Mouse (Mus musculus): ENCODE measurements around the gene Maml2. TPM values are rescaled to one million over a fixed set of nuclear protein-coding genes. Genes with fewer than 3 reads are reported as not detected.

Gene Maml2
- polyA plus RNA-seq, 1 experiment from 2014 or later, result 15.1 TPM

DNA sequence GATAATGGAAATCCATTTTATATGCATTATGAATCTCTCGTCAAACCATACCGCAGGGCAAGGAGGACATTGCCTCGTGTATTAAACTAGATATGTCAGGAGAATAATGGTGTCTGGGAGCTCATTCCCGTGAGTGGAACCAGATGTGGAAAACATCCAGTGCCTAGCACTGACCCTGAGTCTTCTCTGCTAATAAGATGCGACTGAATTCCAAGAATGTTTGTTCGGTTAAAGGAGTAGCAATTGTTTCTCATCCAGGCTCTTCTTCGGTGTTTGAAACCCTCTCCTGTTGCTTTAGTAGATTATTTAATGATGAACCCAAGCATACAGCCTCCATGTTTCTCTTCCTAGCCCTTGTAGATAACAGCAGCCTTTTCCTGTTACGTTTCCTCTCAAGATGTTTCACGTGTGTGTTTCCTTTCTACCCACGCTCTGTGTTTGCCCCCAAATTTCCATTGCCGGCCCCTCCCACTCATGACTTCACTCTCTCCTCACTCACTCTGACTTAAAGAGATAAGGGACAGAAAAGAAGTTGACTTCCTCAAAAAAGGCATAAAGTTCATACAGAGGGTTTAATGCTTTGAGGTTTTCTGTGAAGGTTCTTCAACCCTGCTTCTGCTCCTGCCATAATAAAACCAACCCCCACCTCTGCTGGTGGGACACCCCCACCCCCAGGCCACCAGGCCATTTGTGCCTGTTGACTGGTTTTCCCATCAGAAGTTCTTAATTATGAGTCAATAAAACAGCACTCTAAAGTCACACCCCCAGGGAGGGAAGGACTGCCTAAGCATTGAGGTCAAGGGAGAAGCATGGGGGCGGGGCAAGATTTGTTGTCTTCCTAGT is 238.9 kb downstream of the Maml2 start:
- TF ChIP-seq EP300 (IDR thresholded peaks at IDR 0.05) (peak; percentile 60), CTCF (IDR thresholded peaks at IDR 0.05) (no peak)
- H3K27ac ChIP-seq (ENCODE audit: low read length), result no peak overlapping the region
- H3K9me3 ChIP-seq (ENCODE audit: low read length), result 0 out of 2 replicates have a peak, but pooled peaks cover 2% of the 10 kb centered on the region
- no peaks in the 10 kb centered on the region for H3K36me3 ChIP-seq (ENCODE audit: insufficient read depth, low read length)
- H3K4me1 ChIP-seq (ENCODE audit: insufficient read depth, low read depth, low read length), result peaks cover 4% of the 10 kb centered on the region; the same call in 1 of the 2 replicates
- no peak overlapping the region for H3K4me3 ChIP-seq (ENCODE audit: low read depth, low read length)
- H3K4me2 ChIP-seq (replicated peaks; ENCODE audit: low read depth, low read length), result no peak overlapping the region
- peak; percentile 56 for ATAC-seq
- peak; percentile 53 for DNase-seq (ENCODE audit: low spot score)
- 36% methylated on average over 12 of the region's 12 CpGs for WGBS
- H3K27me3 ChIP-seq (replicated peaks; ENCODE audit: insufficient read depth, low read length), result no peaks in the 10 kb centered on the region
- no peak overlapping the region for H3K9ac ChIP-seq (replicated peaks; ENCODE audit: low read depth)

DNA sequence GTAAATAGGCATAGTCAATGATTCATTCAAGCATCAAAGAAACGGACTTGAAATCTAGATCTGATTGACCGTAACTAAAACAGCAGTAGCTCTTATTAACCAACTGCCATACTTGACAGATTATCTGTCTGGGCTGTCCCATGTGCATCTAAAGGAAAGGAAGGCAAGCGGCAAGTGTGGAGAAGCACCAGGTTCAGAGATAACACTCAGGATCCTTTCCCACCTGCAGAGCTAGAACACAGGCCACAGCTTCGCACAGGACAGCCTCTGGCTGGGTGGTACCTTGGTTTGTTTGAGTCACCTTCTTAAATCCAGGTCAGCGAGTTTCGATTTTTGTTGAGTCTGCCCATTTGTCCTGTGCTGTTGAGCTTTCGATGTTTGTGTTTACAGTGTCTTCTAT is 240.4 kb downstream of the Maml2 start:
- DNase-seq (ENCODE audit: low spot score), result no peak
- no peak for TF ChIP-seq CTCF (IDR thresholded peaks at IDR 0.05)
- TF ChIP-seq EP300 (IDR thresholded peaks at IDR 0.05), result no peak
- H3K9ac ChIP-seq (replicated peaks; ENCODE audit: low read depth), result no peak overlapping the region
- WGBS, result 76% methylated on average over 7 of the region's 7 CpGs
- no peak for ATAC-seq
- H3K4me3 ChIP-seq (ENCODE audit: low read depth, low read length), result no peak overlapping the region
- 0 out of 2 replicates have a peak, but pooled peaks cover 2% of the 10 kb centered on the region for H3K9me3 ChIP-seq (ENCODE audit: low read length)
- H3K36me3 ChIP-seq (ENCODE audit: insufficient read depth, low read length), result no peaks in the 10 kb centered on the region
- no peak overlapping the region for H3K4me2 ChIP-seq (replicated peaks; ENCODE audit: low read depth, low read length)
- H3K27ac ChIP-seq (ENCODE audit: low read length), result no peak overlapping the region
- peaks cover 4% of the 10 kb centered on the region; the same call in 1 of the 2 replicates for H3K4me1 ChIP-seq (ENCODE audit: insufficient read depth, low read depth, low read length)
- no peaks in the 10 kb centered on the region for H3K27me3 ChIP-seq (replicated peaks; ENCODE audit: insufficient read depth, low read length)

DNA sequence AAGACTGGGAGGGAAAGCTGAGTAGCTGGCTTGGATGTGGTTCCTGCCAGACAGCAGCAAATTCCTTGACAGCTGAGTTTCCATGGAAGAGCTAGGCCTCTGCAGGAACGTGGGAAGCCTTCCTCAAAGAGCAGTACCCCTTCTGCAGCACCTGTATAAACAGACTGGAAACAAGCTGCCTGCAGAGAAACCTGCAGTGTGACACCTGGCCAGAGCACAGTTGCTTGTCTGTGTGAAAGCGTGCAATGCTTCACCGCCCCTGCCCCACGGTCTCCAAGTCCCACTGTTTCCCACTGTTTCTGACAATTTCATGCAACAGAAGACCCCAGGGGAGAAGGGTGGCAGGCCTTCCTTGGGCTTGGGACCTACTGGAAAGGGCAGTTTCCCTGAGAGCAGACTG is 241.8 kb downstream of the Maml2 start:
- Histone ChIP-seq H3K27ac (ENCODE audit: low read length) (no peak overlapping the region), H3K4me2 (replicated peaks; ENCODE audit: low read depth, low read length) (no peak overlapping the region), H3K9me3 (ENCODE audit: low read length) (0 out of 2 replicates have a peak, but pooled peaks cover 2% of the 10 kb centered on the region), H3K4me3 (ENCODE audit: low read depth, low read length) (no peak overlapping the region), H3K27me3 (replicated peaks; ENCODE audit: insufficient read depth, low read length) (no peaks in the 10 kb centered on the region), H3K4me1 (ENCODE audit: insufficient read depth, low read depth, low read length) (peaks cover 4% of the 10 kb centered on the region; the same call in 1 of the 2 replicates), H3K9ac (replicated peaks; ENCODE audit: low read depth) (no peak overlapping the region), H3K36me3 (ENCODE audit: insufficient read depth, low read length) (no peaks in the 10 kb centered on the region)
- no peak for ATAC-seq
- no peak for TF ChIP-seq CTCF (IDR thresholded peaks at IDR 0.05)
- no peak for TF ChIP-seq EP300 (IDR thresholded peaks at IDR 0.05)
- 57% methylated on average over 4 of the region's 4 CpGs for WGBS
- DNase-seq (ENCODE audit: low spot score), result no peak

DNA sequence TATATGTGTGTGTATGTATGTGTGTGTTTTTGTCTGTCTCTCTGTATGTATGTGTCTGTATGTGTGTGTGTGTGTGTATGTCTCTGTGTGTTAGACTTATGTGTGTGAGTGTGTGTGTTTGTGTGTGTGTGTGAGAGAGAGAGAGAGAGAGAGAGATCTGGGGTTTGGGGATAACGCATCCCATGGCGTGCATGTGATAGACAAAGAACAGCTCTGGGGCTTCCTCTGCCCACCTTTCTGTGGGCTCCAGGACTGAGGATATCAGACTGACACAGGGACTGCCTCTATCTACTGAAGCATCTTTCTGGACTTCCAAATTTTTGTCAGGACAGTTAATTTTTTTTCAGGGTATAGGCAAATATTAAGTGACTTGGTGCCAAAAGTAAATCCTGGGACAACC is 242.5 kb downstream of the Maml2 start:
- 93% methylated on average over 2 of the region's 2 CpGs for WGBS
- no peak for ATAC-seq
- Histone ChIP-seq H3K4me2 (replicated peaks; ENCODE audit: low read depth, low read length) (no peak overlapping the region), H3K27ac (ENCODE audit: low read length) (no peak overlapping the region), H3K4me3 (ENCODE audit: low read depth, low read length) (no peak overlapping the region), H3K9ac (replicated peaks; ENCODE audit: low read depth) (no peak overlapping the region), H3K27me3 (replicated peaks; ENCODE audit: insufficient read depth, low read length) (no peaks in the 10 kb centered on the region), H3K9me3 (ENCODE audit: low read length) (no peaks in the 10 kb centered on the region), H3K4me1 (ENCODE audit: insufficient read depth, low read depth, low read length) (peaks cover 4% of the 10 kb centered on the region; the same call in 1 of the 2 replicates), H3K36me3 (ENCODE audit: insufficient read depth, low read length) (no peaks in the 10 kb centered on the region)
- no peak for TF ChIP-seq EP300 (IDR thresholded peaks at IDR 0.05)
- TF ChIP-seq CTCF (IDR thresholded peaks at IDR 0.05), result no peak
- DNase-seq (ENCODE audit: low spot score), result no peak

DNA sequence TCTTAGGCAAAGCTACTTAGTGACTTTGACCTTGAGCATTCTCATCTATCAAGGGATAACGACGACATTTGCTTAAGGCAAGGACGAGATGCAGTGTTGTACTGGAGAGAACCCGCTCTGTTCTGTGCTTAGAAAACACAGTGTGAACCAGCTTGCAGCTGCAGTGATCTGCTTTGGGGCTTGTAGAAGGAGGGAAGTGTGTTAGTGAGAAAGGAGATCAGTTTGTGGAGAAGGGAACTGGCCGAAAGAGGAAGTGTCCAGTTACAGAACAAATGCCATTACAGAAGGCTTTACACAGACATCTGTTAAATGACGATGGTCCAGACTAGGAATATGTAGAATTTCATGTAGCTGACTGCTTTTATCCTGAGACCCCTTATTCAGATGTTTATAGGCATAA is 243.0 kb downstream of the Maml2 start:
- H3K27me3 ChIP-seq (replicated peaks; ENCODE audit: insufficient read depth, low read length), result no peaks in the 10 kb centered on the region
- H3K4me1 ChIP-seq (ENCODE audit: insufficient read depth, low read depth, low read length), result peaks cover 4% of the 10 kb centered on the region; the same call in 1 of the 2 replicates
- H3K36me3 ChIP-seq (ENCODE audit: insufficient read depth, low read length), result no peaks in the 10 kb centered on the region
- no peak for ATAC-seq
- 35% methylated on average over 6 of the region's 6 CpGs for WGBS
- H3K4me3 ChIP-seq (ENCODE audit: low read depth, low read length), result no peak overlapping the region
- no peak for TF ChIP-seq EP300 (IDR thresholded peaks at IDR 0.05)
- no peak for TF ChIP-seq CTCF (IDR thresholded peaks at IDR 0.05)
- H3K9me3 ChIP-seq (ENCODE audit: low read length), result no peaks in the 10 kb centered on the region
- no peak overlapping the region for H3K27ac ChIP-seq (ENCODE audit: low read length)
- no peak overlapping the region for H3K9ac ChIP-seq (replicated peaks; ENCODE audit: low read depth)
- no peak overlapping the region for H3K4me2 ChIP-seq (replicated peaks; ENCODE audit: low read depth, low read length)
- DNase-seq (ENCODE audit: low spot score), result no peak

DNA sequence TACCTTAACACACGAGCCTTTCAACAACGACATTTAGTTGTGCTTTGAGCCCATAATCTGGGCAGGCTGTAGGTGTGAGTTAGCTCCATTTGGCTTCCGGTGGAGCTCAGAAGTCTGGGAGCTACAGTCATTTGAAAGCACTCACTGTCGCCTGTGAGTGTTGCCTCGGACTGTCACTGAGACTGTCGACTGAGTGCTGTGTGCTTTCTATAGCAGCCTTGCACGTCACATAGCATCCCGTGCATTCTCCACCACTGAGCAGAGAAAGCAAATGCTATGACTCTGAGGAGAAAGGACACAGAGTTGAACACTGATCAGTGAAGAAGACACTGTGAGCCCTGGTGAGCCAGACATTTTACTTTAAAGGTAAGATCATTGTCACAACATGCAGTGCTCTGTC is 245.4 kb downstream of the Maml2 start:
- Histone ChIP-seq H3K9ac (replicated peaks; ENCODE audit: low read depth) (no peak overlapping the region), H3K27me3 (replicated peaks; ENCODE audit: insufficient read depth, low read length) (no peaks in the 10 kb centered on the region), H3K4me1 (ENCODE audit: insufficient read depth, low read depth, low read length) (no peaks in the 10 kb centered on the region), H3K27ac (ENCODE audit: low read length) (no peak overlapping the region), H3K36me3 (ENCODE audit: insufficient read depth, low read length) (no peaks in the 10 kb centered on the region), H3K4me2 (replicated peaks; ENCODE audit: low read depth, low read length) (no peak overlapping the region), H3K4me3 (ENCODE audit: low read depth, low read length) (no peak overlapping the region), H3K9me3 (ENCODE audit: low read length) (no peaks in the 10 kb centered on the region)
- 41% methylated on average over 8 of the region's 8 CpGs for WGBS
- TF ChIP-seq EP300 (IDR thresholded peaks at IDR 0.05), result no peak
- ATAC-seq, result peak; percentile 74
- DNase-seq (ENCODE audit: low spot score), result peak; percentile 67

Data from lung, postnatal 0 days (tissue).